Mouse (Mus musculus) forebrain, embryonic 11.5 days (tissue): ENCODE measurements around the gene Fam83f. TPM values are rescaled to one million over a fixed set of nuclear protein-coding genes. Genes with fewer than 3 reads are reported as not detected.

ENCODE experiments used
- ATAC-seq: fragments of 200-750 bp; cut with Nextera tagmentation; replicated peaks from 2 replicates; pipeline ENCODE4 v1.8.0; 2017; ENCODE audit warnings: moderate TSS enrichment; ENCODE audit not compliant: low FRiP score
- DNase-seq: peaks from one replicate; pipeline ENCODE4 v3.0.0-alpha.2; 2017; ENCODE audit warnings: low spot score
- H3K27ac ChIP-seq: fragments of 300-500 bp; sonication (generic); 2 replicates; pipeline ENCODE4 v1.5.1; 2014; ENCODE audit warnings: low read depth, low read length
- H3K27me3 ChIP-seq: fragments of 300-500 bp; sonication (generic); 2 replicates; pipeline ENCODE4 v1.6.1; 2014; ENCODE audit warnings: mild to moderate bottlenecking, low read length, mixed read lengths; ENCODE audit not compliant: control insufficient read depth, insufficient read depth
- H3K36me3 ChIP-seq: fragments of 300-500 bp; sonication (generic); 2 replicates; pipeline ENCODE4 v1.6.1; 2014; ENCODE audit warnings: mild to moderate bottlenecking, low read length, moderate library complexity, mixed read lengths; ENCODE audit not compliant: control insufficient read depth, insufficient read depth
- H3K4me1 ChIP-seq: fragments of 300-500 bp; sonication (generic); replicated peaks from 2 replicates; pipeline ENCODE4 v1.6.1; 2014; ENCODE audit warnings: low read length, mixed read lengths; ENCODE audit not compliant: control insufficient read depth, insufficient read depth
- H3K4me2 ChIP-seq: fragments of 300-500 bp; sonication (generic); 2 replicates; pipeline ENCODE4 v1.6.1; 2014; ENCODE audit warnings: low read depth, mild to moderate bottlenecking, low read length, moderate library complexity, mixed read lengths; ENCODE audit not compliant: severe bottlenecking
- H3K4me3 ChIP-seq: fragments of 300-500 bp; sonication (generic); 2 replicates; pipeline ENCODE4 v1.5.1; 2014; ENCODE audit warnings: low read depth, low read length
- H3K9ac ChIP-seq: fragments of 300-500 bp; sonication (generic); 2 replicates; pipeline ENCODE4 v1.6.1; 2014; ENCODE audit warnings: low read length
- H3K9me3 ChIP-seq: fragments of 300-500 bp; sonication (generic); 2 replicates; pipeline ENCODE4 v1.6.1; 2016; ENCODE audit warnings: low read length, mixed read lengths; ENCODE audit not compliant: control insufficient read depth
- WGBS: fragments of 180-500 bp; shearing (Covaris S2); extraction: QIAGEN DNeasy Blood & Tissue Kit; methylation state at CpG from one replicate; pipeline ENCODE4 v1.1.7; 2014; 5-methylcytosine and 5-hydroxymethylcytosine counted together
- polyA plus RNA-seq: library from polyadenylated mRNA; unstranded; fragments of >200 nt; fragmentation: Nextera tagmentation; extraction: Ambion mirVana; gene quantifications from 2 replicates; pipeline ENCODE4 v1.2.1, GENCODE M21; 2014

Fam83f gene
- polyA plus RNA-seq, 1 experiment from 2014 or later = 0.32 TPM

GRCm38 (mm10) chr15:80716631-80717135, 45.0 kb downstream of the Fam83f start:
- no peak overlapping the region for H3K4me3 ChIP-seq
- DNase-seq (no peak), ATAC-seq (no peak)
- H3K9ac ChIP-seq = no peak overlapping the region
- H3K9me3 ChIP-seq = no peaks in the 10 kb centered on the region
- 0 out of 2 replicates have a peak, but pooled peaks cover 2% of the 10 kb centered on the region for H3K4me1 ChIP-seq
- H3K27me3 ChIP-seq = peaks cover 2% of the 10 kb centered on the region; the same call in 1 of the 2 replicates
- no peaks in the 10 kb centered on the region for H3K36me3 ChIP-seq
- no peak overlapping the region for H3K27ac ChIP-seq
- H3K4me2 ChIP-seq = no peak overlapping the region
- 90% methylated on average over 8 of the region's 8 CpGs for WGBS

GRCm38 (mm10) chr15:80717431-80717830, 45.8 kb downstream of the Fam83f start:
- Histone ChIP-seq H3K27ac (no peak overlapping the region), H3K27me3 (peaks cover under 1% of the 10 kb centered on the region; the same call in 1 of the 2 replicates), H3K4me2 (no peak overlapping the region), H3K4me3 (no peak overlapping the region), H3K4me1 (no peaks in the 10 kb centered on the region), H3K9ac (no peak overlapping the region), H3K36me3 (no peaks in the 10 kb centered on the region), H3K9me3 (no peaks in the 10 kb centered on the region)
- no peak for DNase-seq
- ATAC-seq = no peak
- WGBS = 77% methylated on average over 1 of the region's 1 CpGs

GRCm38 (mm10) chr15:80720249-80720648, 48.6 kb downstream of the Fam83f start:
- H3K27me3 ChIP-seq = no peaks in the 10 kb centered on the region
- no peaks in the 10 kb centered on the region for H3K9me3 ChIP-seq
- no peak overlapping the region for H3K27ac ChIP-seq
- no peak for ATAC-seq
- no peak overlapping the region for H3K9ac ChIP-seq
- 88% methylated on average over 5 of the region's 5 CpGs for WGBS
- no peaks in the 10 kb centered on the region for H3K36me3 ChIP-seq
- no peak overlapping the region for H3K4me2 ChIP-seq
- no peaks in the 10 kb centered on the region for H3K4me1 ChIP-seq
- H3K4me3 ChIP-seq = no peak overlapping the region
- DNase-seq = no peak

GRCm38 (mm10) chr15:80721861-80722260, 50.2 kb downstream of the Fam83f start:
- Histone ChIP-seq H3K4me3 (no peak overlapping the region), H3K27me3 (no peaks in the 10 kb centered on the region), H3K4me1 (no peaks in the 10 kb centered on the region), H3K9ac (no peak overlapping the region), H3K9me3 (no peaks in the 10 kb centered on the region), H3K4me2 (no peak overlapping the region), H3K36me3 (no peaks in the 10 kb centered on the region), H3K27ac (no peak overlapping the region)
- WGBS = 86% methylated on average over 6 of the region's 6 CpGs
- DNase-seq (no peak), ATAC-seq (no peak)

- 63% methylated on average over 3 of the region's 3 CpGs for WGBS
- Histone ChIP-seq H3K4me3 (no peak overlapping the region), H3K9ac (no peak overlapping the region), H3K27ac (no peak overlapping the region), H3K36me3 (no peaks in the 10 kb centered on the region), H3K9me3 (no peaks in the 10 kb centered on the region), H3K4me1 (no peaks in the 10 kb centered on the region), H3K4me2 (no peak overlapping the region), H3K27me3 (no peaks in the 10 kb centered on the region)
- DNase-seq = no peak
- no peak for ATAC-seq
Measured at GRCm38 (mm10) chr15:80722366-80722765, 50.7 kb downstream of the Fam83f start.

GRCm38 (mm10) chr15:80729477-80729876, 57.8 kb downstream of the Fam83f start:
- no peak overlapping the region for H3K4me2 ChIP-seq
- H3K9ac ChIP-seq = no peak overlapping the region
- no peaks in the 10 kb centered on the region for H3K27me3 ChIP-seq
- no peak overlapping the region for H3K27ac ChIP-seq
- no peak overlapping the region for H3K4me3 ChIP-seq
- H3K4me1 ChIP-seq = no peaks in the 10 kb centered on the region
- H3K9me3 ChIP-seq = no peaks in the 10 kb centered on the region
- ATAC-seq = no peak
- DNase-seq = no peak
- no peaks in the 10 kb centered on the region for H3K36me3 ChIP-seq
- WGBS = 78% methylated on average over 2 of the region's 2 CpGs

GRCm38 (mm10) chr15:80731043-80731442, 59.4 kb downstream of the Fam83f start:
- no peak overlapping the region for H3K9ac ChIP-seq
- ATAC-seq = no peak
- WGBS = 92% methylated on average over 1 of the region's 1 CpGs

GRCm38 (mm10) chr15:80731511-80731910, 59.9 kb downstream of the Fam83f start:
- Histone ChIP-seq H3K36me3 (no peaks in the 10 kb centered on the region), H3K27me3 (no peaks in the 10 kb centered on the region), H3K9ac (no peak overlapping the region), H3K4me1 (no peaks in the 10 kb centered on the region), H3K4me3 (no peak overlapping the region), H3K4me2 (no peak overlapping the region), H3K27ac (no peak overlapping the region), H3K9me3 (no peaks in the 10 kb centered on the region)
- DNase-seq = no peak
- 85% methylated on average over 3 of the region's 3 CpGs for WGBS
- ATAC-seq = no peak

More at GRCm38 (mm10) chr15:80731043-80731442, 59.4 kb downstream of the Fam83f start:
- no peak overlapping the region for H3K4me3 ChIP-seq
- no peaks in the 10 kb centered on the region for H3K27me3 ChIP-seq
- H3K27ac ChIP-seq = no peak overlapping the region
- no peaks in the 10 kb centered on the region for H3K36me3 ChIP-seq
- DNase-seq = no peak
- no peak overlapping the region for H3K4me2 ChIP-seq
- H3K9me3 ChIP-seq = no peaks in the 10 kb centered on the region
- H3K4me1 ChIP-seq = no peaks in the 10 kb centered on the region

GRCm38 (mm10) chr15:80732266-80733030, 60.8 kb downstream of the Fam83f start:
- no peak overlapping the region for H3K27ac ChIP-seq
- H3K9me3 ChIP-seq = no peaks in the 10 kb centered on the region
- no peaks in the 10 kb centered on the region for H3K27me3 ChIP-seq
- H3K4me1 ChIP-seq = no peaks in the 10 kb centered on the region
- WGBS = 61% methylated on average over 4 of the region's 4 CpGs
- H3K4me2 ChIP-seq = no peak overlapping the region
- ATAC-seq (no peak), DNase-seq (no peak)
- no peak overlapping the region for H3K4me3 ChIP-seq
- H3K36me3 ChIP-seq = no peaks in the 10 kb centered on the region
- H3K9ac ChIP-seq = no peak overlapping the region
